Mouse (Mus musculus) lung, adult 2 months (tissue): ENCODE results near the gene Celf2.

Source experiments
- CTCF ChIP-seq: fragments of 200-500 bp; IDR thresholded peaks from 2 replicates; pipeline ENCODE4 v1.5.1; 2011; ENCODE audit warnings: mild to moderate bottlenecking, low read length, control low read depth; ENCODE audit not compliant: insufficient read depth
- POLR2A ChIP-seq: fragments of 200-500 bp; IDR thresholded peaks from 2 replicates; pipeline ENCODE4 v1.6.1; 2011; ENCODE audit warnings: low read depth, mild to moderate bottlenecking, control low read depth, low read length, borderline replicate concordance; ENCODE audit errors: extremely low read depth

GRCm38 (mm10) chr2:7237283-7237682 is 272.1 kb downstream of the Celf2 start:
- TF ChIP-seq CTCF: no peak
- no peak for TF ChIP-seq POLR2A
